Mouse (Mus musculus) heart, adult 2 months (tissue): Measurements from ENCODE around the gene Kcnj4.

Source experiments
- CTCF ChIP-seq: fragments of 200-600 bp; IDR thresholded peaks from 2 replicates; pipeline ENCODE4 v1.8.1; 2022; ENCODE audit warnings: antibody characterized with exemption, mild to moderate bottlenecking, moderate library complexity
- EP300 ChIP-seq: fragments of 200-500 bp; IDR thresholded peaks from 2 replicates; pipeline ENCODE4 v1.6.1; 2011; ENCODE audit warnings: low read depth, low read length, control low read depth; ENCODE audit not compliant: insufficient read depth
- POLR2A ChIP-seq: fragments of 200-500 bp; IDR thresholded peaks from 2 replicates; pipeline ENCODE4 v1.6.1; 2011; ENCODE audit warnings: mild to moderate bottlenecking, low read depth, low read length, control low read depth; ENCODE audit not compliant: insufficient read depth

DNA sequence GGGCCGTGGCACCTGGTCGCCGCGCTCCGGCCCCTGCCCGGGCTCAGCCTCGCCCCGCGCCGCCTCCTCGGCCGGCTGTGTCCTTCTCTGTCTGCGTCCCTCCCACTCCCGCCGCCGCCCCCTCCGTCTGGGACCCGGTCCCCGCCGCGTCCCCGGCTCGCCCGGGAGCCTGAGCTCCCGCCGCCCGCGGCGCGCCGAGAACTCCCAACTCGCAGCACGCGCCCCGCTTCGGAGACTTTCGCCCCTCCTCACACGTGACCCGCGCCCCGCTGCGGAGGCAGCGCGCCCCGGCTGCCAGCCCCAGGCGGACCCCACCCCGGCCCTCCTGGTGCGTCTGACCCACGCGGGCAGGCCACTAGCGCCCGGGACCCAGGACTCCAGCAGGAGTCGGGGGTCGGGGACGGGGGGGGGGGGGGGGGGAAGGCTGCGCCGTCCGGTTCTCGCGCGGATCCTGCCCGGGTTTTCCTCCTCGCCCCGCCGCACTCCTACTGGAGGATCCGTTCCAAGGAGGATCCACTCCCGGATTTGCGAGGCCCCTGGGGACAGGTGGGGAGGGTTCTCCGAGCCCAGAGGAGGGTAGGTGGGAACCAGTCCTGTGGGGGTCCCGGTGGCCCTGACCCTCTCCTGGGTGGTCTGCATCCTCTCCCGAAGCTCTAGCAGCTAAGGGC lies 709 bp upstream of the Kcnj4 start:
- TF ChIP-seq POLR2A = no peak
- TF ChIP-seq CTCF = no peak
- no peak for TF ChIP-seq EP300
